Mouse (Mus musculus): ENCODE measurements around the gene Zfp950.

- TF ChIP-seq CTCF (IDR thresholded peaks at IDR 0.05; ENCODE audit: insufficient read depth, low read length) (no peak), POLR2A (IDR thresholded peaks at IDR 0.05; ENCODE audit: borderline replicate concordance, extremely low read depth, low read depth, low read length) (no peak)
Measured at GRCm38 (mm10) chr19:61051151-61051550, 89.5 kb downstream of the Zfp950 start.

All from lung, adult 2 months (tissue).